Mouse (Mus musculus) embryonic fibroblast, embryonic 13.5 days (primary cell): ENCODE data around the gene Ldhd.

Experiments used
- CTCF ChIP-seq: IDR thresholded peaks from 2 replicates; pipeline ENCODE4 v1.5.1; 2011; ENCODE audit warnings: mild to moderate bottlenecking, control low read depth, low read length, moderate library complexity, borderline replicate concordance; ENCODE audit not compliant: insufficient read depth
- POLR2A ChIP-seq: IDR thresholded peaks from 2 replicates; pipeline ENCODE4 v1.6.1; 2011; ENCODE audit warnings: low read depth, mild to moderate bottlenecking, control low read depth, low read length, moderate library complexity

GRCm38 (mm10) chr8:111594951-111595350, 35.2 kb downstream of the Ldhd start:
- TF ChIP-seq CTCF (no peak), POLR2A (no peak)
